Mouse (Mus musculus): ENCODE measurements around the gene Ap5s1.

Ap5s1 gene

DNA sequence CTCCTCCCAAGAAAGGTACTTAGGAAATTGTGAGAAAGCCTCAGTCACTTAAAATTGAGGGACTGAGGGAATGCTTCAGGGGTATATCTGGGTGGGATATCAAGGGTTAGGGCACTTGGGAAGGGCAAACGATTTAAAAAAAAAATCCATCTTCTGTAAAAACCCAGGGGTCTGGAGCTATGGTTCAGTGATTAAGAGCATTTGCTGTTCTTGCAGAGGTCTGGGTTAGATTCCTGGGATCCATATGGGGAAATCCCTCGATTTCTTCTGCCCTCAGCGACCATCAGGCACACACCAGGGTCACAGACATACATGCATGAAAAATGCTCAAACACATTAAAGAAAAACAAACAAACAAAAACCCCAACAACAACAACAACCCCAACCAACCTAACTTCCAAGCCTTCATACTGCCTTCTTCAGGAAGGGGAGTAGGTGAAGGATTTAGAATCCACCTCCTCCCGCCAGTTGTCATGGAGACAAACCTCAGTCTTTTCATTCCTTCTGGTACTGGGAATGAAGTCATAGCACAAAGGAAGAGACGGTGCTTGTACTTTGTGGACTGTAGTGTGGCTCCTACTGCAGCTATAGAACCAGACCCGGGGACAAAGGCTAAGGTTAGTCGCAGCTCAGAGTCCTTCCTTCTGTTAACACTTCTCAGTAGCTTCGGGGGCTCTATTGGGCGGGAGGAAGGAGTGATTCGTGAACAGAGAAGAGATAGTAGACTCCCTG lies 54.8 kb downstream of the Ap5s1 start:
- no peak for DNase-seq (ENCODE audit: extremely low read depth, insufficient read length, low spot score)

DNA sequence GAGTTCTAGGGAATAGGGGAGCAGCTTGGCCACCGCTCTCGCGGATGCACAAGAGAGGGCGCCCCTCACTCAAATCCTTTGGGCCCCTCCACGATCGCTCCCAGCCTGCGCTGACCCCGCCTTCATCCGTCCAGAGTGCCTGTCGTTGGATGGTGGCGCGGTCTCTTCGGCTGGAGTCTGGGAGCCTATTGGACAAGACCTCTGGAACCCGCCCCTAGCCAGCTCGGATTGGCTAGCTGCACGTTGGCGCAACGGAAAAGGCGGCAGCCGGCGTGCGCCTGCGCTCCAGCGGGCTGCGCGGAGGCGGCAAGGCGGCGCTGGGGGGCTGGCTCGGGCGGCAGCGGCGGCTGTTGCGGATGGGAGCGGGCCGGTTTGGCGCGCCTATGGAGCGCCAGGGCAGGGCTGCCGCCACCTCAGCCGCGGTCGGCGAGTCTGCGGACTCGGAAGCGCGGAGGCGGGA lies 55.4 kb downstream of the Ap5s1 start, which contains the start of gene Pank2:
Gene Pank2 (plus strand): TSS at position 283 of the 460 bp plus-strand sequence.
- peak; percentile 96 for DNase-seq (ENCODE audit: extremely low read depth, insufficient read length, low spot score)
